Mouse (Mus musculus) kidney, adult 8-10 months (tissue): ENCODE results near the gene Rab15.
"Not testable (repeated sequence)": the region's sequence is repeated elsewhere in the genome, so short reads cannot be mapped to it uniquely, and the experiment has no call there.

ENCODE experiments used
- DNase-seq, 2 experiments: peaks; one replicate each; pipeline ENCODE4 v3.0.0; 2022

The Rab15 gene

GRCm38 (mm10) chr12:76818120-76818519 lies 4.6 kb downstream of the Rab15 start:
- DNase-seq, result peak; percentile 55 to 73

GRCm38 (mm10) chr12:76817176-76817575 lies 5.5 kb downstream of the Rab15 start:
- DNase-seq, result no peak

GRCm38 (mm10) chr12:76816720-76817119 lies 6.0 kb downstream of the Rab15 start:
- DNase-seq, result no peak

GRCm38 (mm10) chr12:76814120-76814519 lies 8.6 kb downstream of the Rab15 start:
- no peak for DNase-seq

GRCm38 (mm10) chr12:76813543-76813942 lies 9.2 kb downstream of the Rab15 start:
- no peak for DNase-seq

- DNase-seq, result no peak
Measured at GRCm38 (mm10) chr12:76811006-76811405, 11.7 kb downstream of the Rab15 start.

- DNase-seq, result no peak
Measured at GRCm38 (mm10) chr12:76810491-76810890, 12.2 kb downstream of the Rab15 start.

GRCm38 (mm10) chr12:76807796-76808195 lies 14.9 kb downstream of the Rab15 start:
- DNase-seq, result no peak

- DNase-seq, result no peak
Measured at GRCm38 (mm10) chr12:76805056-76805811, 17.5 kb downstream of the Rab15 start.

- DNase-seq, result peak; percentile 34 to 64
Measured at GRCm38 (mm10) chr12:76803700-76804252, 18.9 kb downstream of the Rab15 start.

GRCm38 (mm10) chr12:76803028-76803427 lies 19.7 kb downstream of the Rab15 start:
- no peak for DNase-seq

GRCm38 (mm10) chr12:76798008-76798720 lies 24.5 kb downstream of the Rab15 start:
- no peak for DNase-seq

GRCm38 (mm10) chr12:76796938-76797539 lies 25.7 kb downstream of the Rab15 start:
- no peak for DNase-seq

DNA sequence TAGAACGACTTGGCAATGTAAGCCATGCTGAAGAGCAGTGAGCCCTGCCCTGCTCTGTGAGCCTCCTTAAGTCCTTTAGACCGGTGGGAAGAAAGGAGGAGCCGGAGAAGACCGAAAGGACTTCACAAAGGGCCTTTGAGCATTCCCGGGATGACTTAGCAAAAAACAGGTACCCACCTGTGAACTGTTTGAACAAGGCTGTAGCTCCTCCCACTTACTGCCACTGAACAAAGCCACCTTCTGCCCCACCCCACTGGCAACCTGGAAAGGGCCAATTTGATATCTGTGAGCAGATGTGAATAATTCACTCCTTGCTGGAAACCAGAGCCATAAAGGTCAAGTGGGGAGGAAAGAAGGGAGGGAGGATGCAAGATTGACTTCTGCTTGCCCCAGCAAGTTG lies 27.4 kb downstream of the Rab15 start, which contains the start of gene Gpx2:
Gene Gpx2 (minus strand): TSS at position 205 of the 400 bp plus-strand sequence.
- no peak for DNase-seq

GRCm38 (mm10) chr12:76792540-76792939 lies 30.2 kb downstream of the Rab15 start:
- not testable (repeated sequence) for DNase-seq

- DNase-seq, result no peak
Measured at GRCm38 (mm10) chr12:76790446-76791084, 32.1 kb downstream of the Rab15 start.

DNA sequence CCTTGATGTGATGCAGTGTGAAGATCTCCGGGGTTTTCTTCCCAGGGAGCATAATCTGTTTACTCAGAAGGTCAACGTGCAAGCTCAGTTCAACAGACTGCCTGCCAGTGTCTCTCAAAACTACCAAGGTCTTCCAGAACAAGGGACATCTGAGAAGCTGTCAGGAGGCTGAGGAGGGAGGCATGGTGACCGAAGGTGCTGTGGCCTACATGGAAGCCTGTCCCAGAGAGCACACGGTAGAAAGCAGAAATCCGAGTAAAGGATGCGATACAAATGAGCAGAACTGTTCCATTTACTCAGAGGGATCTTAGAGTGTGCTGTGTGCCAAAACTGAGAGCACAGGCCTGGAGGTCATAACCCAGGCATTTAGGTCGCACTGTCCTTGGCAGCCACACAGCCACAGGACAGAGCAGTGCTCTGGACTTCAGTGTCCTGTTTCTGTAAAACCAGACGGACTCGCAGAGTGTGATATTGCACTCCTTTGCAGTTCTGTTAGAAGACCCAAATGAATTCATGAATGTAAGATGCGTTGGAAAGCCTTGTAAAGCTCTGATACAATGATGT lies 38.6 kb downstream of the Rab15 start:
- no peak for DNase-seq

DNA sequence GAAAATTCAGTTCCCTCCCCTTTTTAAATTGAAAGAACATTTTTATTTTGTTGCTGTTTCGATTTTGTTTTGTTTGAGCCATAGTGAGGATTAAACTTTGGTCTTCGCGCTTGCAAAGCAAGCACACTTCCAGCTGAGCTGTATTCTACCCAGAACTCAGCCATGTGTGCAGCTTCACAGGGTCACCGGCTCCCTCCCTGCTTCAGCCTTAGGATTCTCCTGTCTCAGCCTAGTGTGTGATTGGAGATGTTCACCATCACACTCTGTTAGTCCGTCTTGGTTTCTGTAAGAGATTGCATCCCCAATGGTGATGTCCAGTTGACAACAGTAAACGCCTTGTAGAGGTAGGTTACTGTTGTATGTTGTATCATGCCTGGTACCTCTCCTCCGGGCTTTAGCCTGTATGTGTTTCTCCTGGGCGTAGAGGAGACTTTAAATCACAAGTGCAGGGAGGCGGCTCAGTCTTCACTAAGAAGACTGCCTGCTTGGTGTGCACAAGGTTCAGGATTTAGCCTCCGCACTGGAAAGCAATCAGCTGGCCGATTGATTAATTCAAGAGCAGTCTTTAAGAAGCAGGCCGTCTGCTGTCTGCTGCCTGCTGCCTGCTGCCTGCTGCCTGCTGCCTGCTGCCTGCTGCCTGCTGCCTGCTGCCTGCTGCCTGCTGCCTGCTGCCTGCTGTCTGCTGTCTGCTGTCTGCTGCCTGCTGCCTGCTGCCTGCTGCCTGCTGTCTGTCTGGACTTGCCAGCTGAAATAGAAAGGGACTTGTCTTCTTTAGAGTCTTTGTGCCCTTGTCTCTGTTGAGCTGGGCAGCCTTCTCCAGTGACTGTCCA lies 41.9 kb downstream of the Rab15 start:
- DNase-seq, result no peak

DNA sequence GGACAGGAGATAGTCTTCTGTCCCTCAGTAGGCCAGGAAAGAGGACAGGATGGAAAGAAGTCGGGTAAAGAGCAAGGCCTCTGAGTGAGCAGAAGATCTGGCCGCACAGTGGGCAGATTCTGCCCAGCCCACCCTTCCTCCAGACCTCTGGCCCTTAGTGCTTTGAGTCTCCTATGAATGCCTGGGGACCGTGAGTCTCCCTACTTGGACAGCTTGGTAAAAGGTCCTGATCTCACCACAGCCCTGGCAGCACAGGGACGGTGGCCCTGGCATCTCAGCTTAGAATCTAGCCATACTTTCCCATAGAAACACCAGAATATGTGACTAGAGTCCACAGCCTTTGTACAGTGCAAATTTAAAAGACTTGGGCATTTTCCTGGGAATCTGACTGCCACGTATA lies 42.8 kb downstream of the Rab15 start:
- no peak for DNase-seq

DNA sequence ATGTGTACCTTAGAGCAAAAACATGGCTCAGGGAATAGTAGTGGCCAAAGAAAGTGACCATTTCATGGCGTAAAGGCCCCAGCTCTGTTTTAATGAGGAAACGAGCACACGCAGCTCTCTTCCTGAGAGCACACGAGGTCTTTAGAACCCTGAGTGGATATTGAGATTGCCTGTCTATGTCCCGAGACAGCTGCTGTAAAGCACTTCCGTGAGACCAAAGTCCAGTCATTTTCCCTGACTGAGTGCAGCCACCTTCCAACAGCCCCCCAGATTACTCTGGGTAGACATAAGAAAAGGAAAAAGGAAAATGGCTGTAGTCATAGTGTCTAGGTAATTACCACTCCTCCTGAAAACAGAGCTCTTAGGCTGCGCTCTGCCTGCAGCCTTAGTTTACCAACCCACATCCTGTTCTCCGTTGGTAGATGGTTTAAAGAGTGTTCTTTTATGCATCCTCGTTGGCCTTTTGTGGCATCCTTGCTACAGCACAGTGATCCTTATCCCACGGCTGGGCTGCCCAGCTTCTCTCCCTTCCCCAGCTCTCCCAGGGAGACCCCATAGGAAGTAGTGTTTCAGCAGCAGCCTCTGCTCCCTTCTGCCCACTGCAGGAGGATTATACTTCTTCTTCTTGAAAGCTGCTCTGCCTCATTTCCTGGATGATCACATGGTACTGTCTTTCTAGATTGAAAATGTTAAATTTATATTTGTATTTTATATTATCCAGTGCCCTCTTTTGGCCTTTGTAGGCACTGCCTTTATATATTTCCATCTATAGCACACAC lies 44.2 kb downstream of the Rab15 start:
- no peak for DNase-seq

DNA sequence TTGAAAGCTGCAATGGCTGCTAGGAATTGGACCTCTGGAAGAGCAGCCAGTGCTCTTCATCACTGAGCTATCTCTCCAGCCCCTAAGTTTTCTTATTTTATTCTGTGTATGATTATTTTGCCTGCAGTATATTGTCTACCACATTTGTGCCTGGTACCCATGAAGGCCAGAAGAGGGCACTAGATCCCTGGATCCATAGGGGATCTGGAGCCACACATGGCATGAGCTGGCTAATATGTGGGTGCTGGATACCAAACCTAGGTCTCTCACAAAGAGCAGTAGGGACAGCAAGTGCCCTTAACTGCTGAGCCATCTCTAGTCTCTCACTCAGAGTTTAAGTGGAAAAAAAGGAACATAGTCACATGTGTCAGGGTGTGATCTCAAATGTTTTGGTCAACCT lies 44.9 kb downstream of the Rab15 start:
- no peak for DNase-seq
